Mouse (Mus musculus) liver, adult 2 months (tissue): ENCODE measurements around the gene Slc45a3.

Experiments
- CTCF ChIP-seq: fragments of 200-500 bp; IDR thresholded peaks from 2 replicates; pipeline ENCODE4 v1.5.1; 2011; ENCODE audit warnings: low read depth, low read length, control low read depth
- POLR2A ChIP-seq: fragments of 200-500 bp; IDR thresholded peaks from 2 replicates; pipeline ENCODE4 v1.6.1; 2011; ENCODE audit warnings: low read length, control low read depth; ENCODE audit not compliant: insufficient read depth; ENCODE audit errors: extremely low read depth

GRCm38 (mm10) chr1:131955131-131955757 is 7.5 kb upstream of the Slc45a3 start:
- TF ChIP-seq CTCF (no peak), POLR2A (no peak)
